Mouse (Mus musculus) cerebellum, adult 18-20 months (tissue): ENCODE results near the gene Nop2.
A peak's percentile ranks its signal among the peaks of the same experiment; 100 is the strongest.

Experiments used
- DNase-seq, 2 experiments: peaks; one replicate each; pipeline ENCODE4 v3.0.0; 2021

Nop2 gene

GRCm38 (mm10) chr6:125110927-125111326 lies 20.8 kb upstream of the Nop2 start:
- DNase-seq: peak; percentile 46 to 57

- DNase-seq: no peak
Observed at GRCm38 (mm10) chr6:125112553-125112952, 19.2 kb upstream of the Nop2 start.

GRCm38 (mm10) chr6:125119387-125119786 lies 12.3 kb upstream of the Nop2 start:
- DNase-seq: no peak

- DNase-seq: no peak
Observed at GRCm38 (mm10) chr6:125128724-125129123, 3.0 kb upstream of the Nop2 start.

- DNase-seq: no peak
Observed at GRCm38 (mm10) chr6:125129710-125130402, 1.9 kb upstream of the Nop2 start.

- no peak for DNase-seq
Observed at GRCm38 (mm10) chr6:125132470-125132869, 761 bp downstream of the Nop2 start.

GRCm38 (mm10) chr6:125137002-125137671 lies 5.4 kb downstream of the Nop2 start:
- DNase-seq: peak in 1 of 2 experiments; percentile 35

GRCm38 (mm10) chr6:125139747-125140146 lies 8.0 kb downstream of the Nop2 start:
- DNase-seq: no peak

GRCm38 (mm10) chr6:125142436-125142835 lies 10.7 kb downstream of the Nop2 start:
- no peak for DNase-seq

- DNase-seq: no peak
Observed at GRCm38 (mm10) chr6:125143128-125143527, 11.4 kb downstream of the Nop2 start.

GRCm38 (mm10) chr6:125143904-125144303 lies 12.2 kb downstream of the Nop2 start:
- DNase-seq: no peak

GRCm38 (mm10) chr6:125145001-125145400 lies 13.3 kb downstream of the Nop2 start, which contains the start of gene Iffo1:
Gene Iffo1, plus strand, starts transcription at chr6:125145241.
- peak; percentile 91 to 98 for DNase-seq

- DNase-seq: peak; percentile 55 to 60
Observed at GRCm38 (mm10) chr6:125145479-125145951, 13.8 kb downstream of the Nop2 start.

- no peak for DNase-seq
Observed at GRCm38 (mm10) chr6:125146148-125146547, 14.4 kb downstream of the Nop2 start.

- peak in 1 of 2 experiments; percentile 61 for DNase-seq
Observed at GRCm38 (mm10) chr6:125146797-125147196, 15.1 kb downstream of the Nop2 start.

- DNase-seq: no peak
Observed at GRCm38 (mm10) chr6:125147329-125147728, 15.6 kb downstream of the Nop2 start.

- peak; percentile 63 to 64 for DNase-seq
Observed at GRCm38 (mm10) chr6:125148251-125148925, 16.7 kb downstream of the Nop2 start.

GRCm38 (mm10) chr6:125148926-125149568 lies 17.3 kb downstream of the Nop2 start:
- DNase-seq: peak; percentile 41 to 51

GRCm38 (mm10) chr6:125149569-125149950 lies 17.9 kb downstream of the Nop2 start:
- no peak for DNase-seq

- DNase-seq: no peak
Observed at GRCm38 (mm10) chr6:125152212-125153017, 20.7 kb downstream of the Nop2 start.

GRCm38 (mm10) chr6:125153018-125153389 lies 21.3 kb downstream of the Nop2 start:
- DNase-seq: no peak

- no peak for DNase-seq
Observed at GRCm38 (mm10) chr6:125153682-125154081, 22.0 kb downstream of the Nop2 start.
